Mouse (Mus musculus): ENCODE results near the gene Nid2. TPM values are rescaled to one million over a fixed set of nuclear protein-coding genes. Genes with fewer than 3 reads are reported as not detected.

Gene Nid2
- total and polyA plus RNA-seq, 3 experiments: not detected

GRCm38 (mm10) chr14:19768648-19769047 is 17.6 kb downstream of the Nid2 start:
- Histone ChIP-seq H3K27ac (ENCODE audit: control insufficient read depth, low read depth, low read length) (no peak overlapping the region), H3K79me2 (ENCODE audit: control insufficient read depth, insufficient read depth, low read length, poor library complexity) (no peaks in the 10 kb centered on the region), H3K27me3 (ENCODE audit: control insufficient read depth in 1 of 2, insufficient read depth in 2 of 2, low read length in 2 of 2) (no peaks in the 10 kb centered on the region; a peak in 1 of 4 replicates), H3K4me1 (ENCODE audit: control insufficient read depth in 1 of 2, insufficient read depth in 2 of 2, low read length in 2 of 2) (no peaks in the 10 kb centered on the region), H3K9me3 (replicated peaks; ENCODE audit: insufficient read depth, low read length) (no peaks in the 10 kb centered on the region), H3K36me3 (ENCODE audit: control insufficient read depth in 1 of 2, insufficient read depth in 2 of 2, low read length in 2 of 2) (no peaks in the 10 kb centered on the region; a peak in 1 of 4 replicates), H3K4me3 (ENCODE audit: control insufficient read depth in 1 of 2, insufficient read depth in 1 of 2, low read depth in 2 of 2, low read length in 2 of 2) (no peak overlapping the region), H3K9ac (ENCODE audit: control insufficient read depth, low read depth, low read length, poor library complexity, severe bottlenecking) (no peak overlapping the region)
- no peak for DNase-seq (ENCODE audit: low read depth, low spot score)
- TF ChIP-seq GATA1 (IDR thresholded peaks at IDR 0.05; ENCODE audit: low read depth, low read length): no peak
- no peak for TF ChIP-seq TAL1 (IDR thresholded peaks at IDR 0.05; ENCODE audit: low read length)
- no peak for TF ChIP-seq MAFK (IDR thresholded peaks at IDR 0.05; ENCODE audit: borderline replicate concordance, low read depth, low read length)
- TF ChIP-seq ELF1 (IDR thresholded peaks at IDR 0.05; ENCODE audit: low read depth, low read length): no peak
- TF ChIP-seq ZMIZ1 (IDR thresholded peaks at IDR 0.05; ENCODE audit: low read depth, low read length): no peak
- TF ChIP-seq MAZ (IDR thresholded peaks at IDR 0.05; ENCODE audit: low read depth, low read length): no peak
- no peak for TF ChIP-seq CHD2 (IDR thresholded peaks at IDR 0.05; ENCODE audit: low read length)
- no peak for TF ChIP-seq MXI1 (IDR thresholded peaks at IDR 0.05; ENCODE audit: low read depth, low read length)
- no peak for TF ChIP-seq TBP (IDR thresholded peaks at IDR 0.05; ENCODE audit: low read depth, low read length)
- no peak for TF ChIP-seq MEF2A (IDR thresholded peaks at IDR 0.05; ENCODE audit: extremely low read depth, insufficient replicate concordance, low read depth, low read length, poor library complexity, severe bottlenecking)
- no peak for TF ChIP-seq KAT2A (conservative IDR thresholded peaks at IDR 0.05; ENCODE audit: low read depth, low read length)
- TF ChIP-seq ETS1 (IDR thresholded peaks at IDR 0.05; ENCODE audit: low read depth, low read length): no peak
- no peak for TF ChIP-seq USF2 (IDR thresholded peaks at IDR 0.05; ENCODE audit: borderline replicate concordance in 1 of 2, insufficient read depth in 1 of 2, low read depth in 1 of 2, low read length in 2 of 2)
- no peak for TF ChIP-seq TCF12 (IDR thresholded peaks at IDR 0.05; ENCODE audit: low read depth, low read length)
- no peak for TF ChIP-seq POLR2AphosphoS5 (IDR thresholded peaks at IDR 0.05; ENCODE audit: borderline replicate concordance, low read depth, low read length)
- no peak for TF ChIP-seq BHLHE40 (IDR thresholded peaks at IDR 0.05; ENCODE audit: borderline replicate concordance, low read depth, low read length)
- TF ChIP-seq MYC (IDR thresholded peaks at IDR 0.05; ENCODE audit: low read depth, low read length): no peak

- Histone ChIP-seq H3K9ac (ENCODE audit: control insufficient read depth, low read depth, low read length, poor library complexity, severe bottlenecking) (no peak overlapping the region), H3K36me3 (ENCODE audit: control insufficient read depth in 1 of 2, insufficient read depth in 2 of 2, low read length in 2 of 2) (no peaks in the 10 kb centered on the region; a peak in 1 of 4 replicates), H3K79me2 (ENCODE audit: control insufficient read depth, insufficient read depth, low read length, poor library complexity) (no peaks in the 10 kb centered on the region), H3K27ac (ENCODE audit: control insufficient read depth, low read depth, low read length) (no peak overlapping the region), H3K4me1 (ENCODE audit: control insufficient read depth in 1 of 2, insufficient read depth in 2 of 2, low read length in 2 of 2) (no peaks in the 10 kb centered on the region), H3K27me3 (ENCODE audit: control insufficient read depth in 1 of 2, insufficient read depth in 2 of 2, low read length in 2 of 2) (no peaks in the 10 kb centered on the region; a peak in 1 of 4 replicates), H3K9me3 (replicated peaks; ENCODE audit: insufficient read depth, low read length) (no peaks in the 10 kb centered on the region), H3K4me3 (ENCODE audit: control insufficient read depth in 1 of 2, insufficient read depth in 1 of 2, low read depth in 2 of 2, low read length in 2 of 2) (no peak overlapping the region)
- no peak for TF ChIP-seq MEF2A (IDR thresholded peaks at IDR 0.05; ENCODE audit: extremely low read depth, insufficient replicate concordance, low read depth, low read length, poor library complexity, severe bottlenecking)
- no peak for TF ChIP-seq MAZ (IDR thresholded peaks at IDR 0.05; ENCODE audit: low read depth, low read length)
- TF ChIP-seq ZKSCAN1 (IDR thresholded peaks at IDR 0.05; ENCODE audit: low read depth, low read length): no peak
- TF ChIP-seq EP300 (IDR thresholded peaks at IDR 0.05; ENCODE audit: low read depth in 1 of 2, low read length in 2 of 2): no peak
- TF ChIP-seq GATA1 (IDR thresholded peaks at IDR 0.05; ENCODE audit: low read depth, low read length): no peak
- TF ChIP-seq USF1 (IDR thresholded peaks at IDR 0.05; ENCODE audit: low read depth, low read length): no peak
- TF ChIP-seq UBTF (IDR thresholded peaks at IDR 0.05; ENCODE audit: borderline replicate concordance, insufficient read depth, low read depth, low read length): no peak
- no peak for DNase-seq (ENCODE audit: low read depth, low spot score)
Observed at GRCm38 (mm10) chr14:19769441-19770200, 18.6 kb downstream of the Nid2 start.

Data from MEL (cell line).